Mouse (Mus musculus): ENCODE measurements around the gene Atp9a. TPM values are rescaled to one million over a fixed set of nuclear protein-coding genes. Genes with fewer than 3 reads are reported as not detected.

The Atp9a gene
- total RNA-seq, 2 experiments from 2014 or later = 417 to 436 TPM

GRCm38 (mm10) chr2:168648171-168648570 lies 94.0 kb downstream of the Atp9a start:
- no peak for DNase-seq (ENCODE audit: low spot score in 2 of 2)

- no peak for DNase-seq (ENCODE audit: low spot score in 2 of 2)
Observed at GRCm38 (mm10) chr2:168644855-168645254, 97.4 kb downstream of the Atp9a start.

- DNase-seq (ENCODE audit: low spot score in 2 of 2) = no peak
Observed at GRCm38 (mm10) chr2:168643524-168644177, 98.6 kb downstream of the Atp9a start.

DNA sequence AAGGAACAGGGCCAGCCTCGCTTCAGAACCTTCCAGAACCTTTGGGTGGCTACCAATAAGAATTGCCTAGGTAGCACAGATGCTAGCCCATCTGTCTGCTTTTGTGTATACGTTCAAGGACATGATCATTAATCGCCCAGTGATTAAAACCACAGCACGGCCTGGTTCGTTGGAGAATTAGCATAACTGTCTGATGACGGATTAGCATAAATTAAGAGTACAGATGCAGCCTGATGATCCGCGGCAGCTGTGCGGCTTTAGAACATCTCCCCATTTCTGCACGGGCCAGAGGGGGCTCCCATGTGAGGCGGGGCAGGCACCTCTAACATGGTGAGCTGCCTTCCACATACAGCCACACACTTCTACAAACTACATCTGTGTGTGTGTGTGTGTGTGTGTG lies 100.0 kb downstream of the Atp9a start:
- DNase-seq (ENCODE audit: low spot score in 2 of 2) = no peak

DNA sequence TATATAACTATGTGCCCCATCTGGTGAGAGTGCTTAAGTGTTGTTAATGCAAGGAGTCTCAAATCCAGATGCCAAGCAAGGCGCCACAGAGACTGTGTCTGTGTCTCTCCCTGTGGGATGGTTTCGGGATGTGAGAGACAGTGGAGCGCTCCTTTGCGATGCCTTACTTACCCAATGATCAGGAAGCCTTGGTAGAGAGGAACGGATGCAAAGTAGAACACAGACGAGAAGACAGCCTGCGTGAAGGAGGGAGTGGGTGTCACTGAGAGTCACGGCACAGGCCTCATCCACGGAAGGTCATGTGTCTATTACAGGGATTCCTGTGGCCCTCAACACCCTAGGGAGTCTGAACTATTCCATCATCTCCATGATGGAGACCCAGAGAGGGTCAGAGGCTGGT lies 101.7 kb downstream of the Atp9a start:
- DNase-seq (ENCODE audit: low spot score in 2 of 2) = no peak

DNA sequence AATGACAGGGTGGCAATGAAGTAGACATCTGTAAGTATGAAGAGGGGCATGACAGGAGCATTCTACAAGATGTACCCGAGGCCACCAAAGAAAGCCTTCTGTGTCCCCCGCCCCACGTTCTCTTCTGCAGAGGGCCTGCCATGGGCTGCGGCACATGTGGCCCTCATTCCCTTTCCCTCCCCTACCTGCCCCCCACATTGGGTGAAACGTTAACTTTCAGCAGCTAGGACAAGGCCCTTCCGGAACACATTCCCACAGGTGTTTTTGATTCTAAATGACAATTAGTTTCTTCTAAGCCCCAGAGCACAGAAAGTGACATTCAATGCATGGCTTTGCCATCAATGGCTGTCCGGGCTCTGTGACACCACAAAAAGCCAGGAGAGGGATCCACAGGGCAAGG lies 107.3 kb downstream of the Atp9a start:
- no peak for DNase-seq (ENCODE audit: low spot score in 2 of 2)

GRCm38 (mm10) chr2:168633301-168633816 lies 108.8 kb downstream of the Atp9a start:
- DNase-seq (ENCODE audit: low spot score in 2 of 2) = no peak

GRCm38 (mm10) chr2:168632543-168632942 lies 109.7 kb downstream of the Atp9a start:
- no peak for DNase-seq (ENCODE audit: low spot score in 2 of 2)

- DNase-seq (ENCODE audit: low spot score in 2 of 2) = peak; percentile 81 to 84
Observed at GRCm38 (mm10) chr2:168628787-168629186, 113.4 kb downstream of the Atp9a start.

DNA sequence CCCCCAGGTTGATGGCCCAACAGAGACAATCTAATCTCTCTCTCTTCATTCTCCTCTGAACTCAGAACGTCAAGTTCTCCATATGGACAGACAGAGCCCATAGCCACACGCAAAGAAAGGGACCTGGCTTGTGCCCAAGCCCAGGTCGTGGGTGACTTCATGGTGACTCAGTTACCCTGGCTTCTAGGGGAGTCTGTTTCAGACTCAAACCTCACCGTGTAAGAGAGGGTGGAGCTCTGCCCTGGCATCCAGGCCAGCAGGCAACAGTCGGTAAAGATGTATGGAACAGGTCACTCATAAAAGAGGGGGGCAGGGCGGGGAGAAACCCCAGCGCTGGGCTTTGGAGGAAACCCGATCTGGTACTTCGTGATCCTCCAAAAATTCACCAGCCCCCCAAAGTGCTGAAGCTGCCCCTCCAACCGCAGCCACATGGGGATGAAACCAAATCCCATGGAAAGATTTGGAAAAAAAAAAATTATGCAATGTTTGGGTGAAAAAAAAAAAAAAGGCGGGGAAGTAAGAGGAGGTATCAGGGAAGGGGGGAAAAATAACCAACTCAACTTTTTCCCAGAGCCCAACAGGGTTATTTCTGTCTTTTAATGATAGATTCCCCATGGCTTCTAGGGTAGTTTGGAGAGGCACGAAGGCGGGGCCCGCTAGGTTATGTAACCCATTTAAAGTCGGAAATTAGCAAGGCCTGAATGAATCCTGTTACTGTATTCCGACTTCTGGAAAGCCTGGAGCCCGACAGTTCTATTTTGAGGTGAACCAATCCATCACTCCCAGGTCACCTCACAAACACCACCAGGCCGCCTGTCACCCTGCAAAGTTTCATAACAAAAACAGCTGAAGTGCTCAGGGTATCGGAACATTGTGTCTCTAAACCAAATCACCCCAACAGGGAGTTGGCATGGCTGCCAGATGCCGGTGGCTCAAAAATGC lies 114.1 kb downstream of the Atp9a start:
- no peak for DNase-seq (ENCODE audit: low spot score in 2 of 2)

GRCm38 (mm10) chr2:168626385-168626784 lies 115.8 kb downstream of the Atp9a start:
- no peak for DNase-seq (ENCODE audit: low spot score in 2 of 2)

- DNase-seq (ENCODE audit: low spot score in 2 of 2) = no peak
Observed at GRCm38 (mm10) chr2:168625091-168625490, 117.1 kb downstream of the Atp9a start.

- no peak for DNase-seq (ENCODE audit: low spot score in 2 of 2)
Observed at GRCm38 (mm10) chr2:168621111-168621802, 121.0 kb downstream of the Atp9a start.

DNA sequence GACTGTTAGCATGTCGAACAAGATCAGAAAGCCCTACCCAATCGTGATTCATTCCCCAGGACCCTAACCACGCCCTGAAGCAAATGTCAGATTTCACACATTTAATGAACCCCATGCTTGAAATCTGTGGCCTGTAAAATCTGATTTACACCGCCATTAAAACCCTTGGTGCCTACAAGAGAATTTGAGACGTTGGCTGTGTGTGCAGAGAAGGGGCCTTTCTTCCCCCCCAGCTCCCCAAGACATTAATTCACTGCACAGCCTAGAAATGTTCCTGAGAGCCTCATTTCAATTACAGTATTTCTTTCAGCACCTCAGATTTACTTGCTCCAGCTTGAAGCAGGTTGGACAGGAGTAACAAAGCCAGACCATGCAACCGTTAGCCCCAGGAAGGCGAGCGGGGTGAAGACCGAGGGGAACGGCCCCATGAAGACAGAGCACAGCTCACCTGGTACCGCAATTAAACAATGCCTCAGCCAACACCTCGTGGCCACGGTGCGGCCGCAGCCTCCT lies 123.9 kb downstream of the Atp9a start:
- no peak for DNase-seq (ENCODE audit: low spot score in 2 of 2)

GRCm38 (mm10) chr2:168615160-168615559 lies 127.0 kb downstream of the Atp9a start:
- DNase-seq (ENCODE audit: low spot score in 2 of 2) = no peak

GRCm38 (mm10) chr2:168614170-168614872 lies 127.9 kb downstream of the Atp9a start:
- no peak for DNase-seq (ENCODE audit: low spot score in 2 of 2)

DNA sequence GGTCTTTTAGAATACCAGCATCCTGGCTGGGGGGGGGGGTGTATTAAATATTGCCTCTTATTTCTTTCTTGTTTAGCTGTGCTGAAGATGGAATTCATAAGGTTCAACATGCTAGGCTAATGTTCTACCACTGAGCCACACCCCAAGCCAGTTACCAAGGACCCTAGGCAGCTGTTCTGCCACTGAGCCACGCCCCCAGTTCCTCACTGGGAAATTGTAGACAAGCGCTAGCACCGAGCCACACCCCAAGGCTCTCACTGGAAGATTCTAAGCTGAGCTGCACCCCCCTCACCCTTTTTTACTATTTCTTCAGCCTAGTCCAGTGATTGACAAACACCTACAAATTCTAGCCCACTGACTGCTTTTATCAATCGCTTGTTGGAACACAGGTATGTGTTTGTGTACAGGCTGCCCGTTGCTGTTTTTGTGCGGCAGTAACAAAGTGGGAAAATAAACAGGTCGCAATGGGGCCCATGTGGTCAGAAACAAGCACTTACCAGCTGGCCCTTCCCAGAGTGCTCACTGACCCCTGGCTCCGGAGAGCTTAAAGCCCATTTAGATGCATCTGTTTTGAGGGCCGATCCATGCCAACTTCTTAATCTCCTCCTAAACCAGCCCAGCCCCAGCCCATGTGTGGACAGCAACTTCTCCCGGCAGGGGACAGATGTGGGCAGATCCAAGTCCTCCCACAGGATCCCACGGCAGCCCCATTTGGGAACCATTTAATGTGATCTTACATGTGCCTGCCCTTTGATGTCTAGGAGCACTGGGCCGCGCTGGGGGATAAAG lies 128.9 kb downstream of the Atp9a start:
- no peak for DNase-seq (ENCODE audit: low spot score in 2 of 2)

- DNase-seq (ENCODE audit: low spot score in 2 of 2) = no peak
Observed at GRCm38 (mm10) chr2:168610941-168611340, 131.3 kb downstream of the Atp9a start.

GRCm38 (mm10) chr2:168609653-168610248 lies 132.5 kb downstream of the Atp9a start:
- no peak for DNase-seq (ENCODE audit: low spot score in 2 of 2)

Measured in left cerebral cortex, adult 18-20 months (tissue).